ENCODE assay signal across 25 mouse cellular contexts in genomic region chr10:37495467-37495866, GRCm38 (mm10).
DNase-seq lines count a peak whose midpoint lies in the region; ATAC-seq and TF ChIP-seq lines count a peak whose summit lies in the region.
"Had no signal": no experiment of that assay in that cellular context is flagged by ENCODE, and none has a peak within 500 bp of the region (broad histone marks: within the 10 kb centered on the region; RNA-seq: fewer than 3 reads in every experiment).

No protein-coding gene starts in this region.

- TF ChIP-seq CTCF in embryonic fibroblast, embryonic 13.5 days (IDR thresholded peaks at IDR 0.05; ENCODE audit: borderline replicate concordance, insufficient read depth, low read length): no peak

- H3K4me2 ChIP-seq in embryonic facial prominence, embryonic 14.5 days (ENCODE audit: low read depth, low read length): no peak overlapping the region
- H3K4me2 ChIP-seq: embryonic facial prominence, embryonic 12.5 days; heart, embryonic 11.5 days; hindbrain, embryonic 13.5 days; intestine, embryonic 15.5 days had no signal

- H3K4me3 ChIP-seq in embryonic facial prominence, embryonic 14.5 days (ENCODE audit: low read depth, low read length): no peak overlapping the region
- H3K4me3 ChIP-seq in embryonic facial prominence, embryonic 10.5 days: no peak overlapping the region
- H3K4me3 ChIP-seq in embryonic fibroblast, embryonic 13.5 days (ENCODE audit: insufficient read depth, low read length): no peak overlapping the region
- no peak overlapping the region for H3K4me3 ChIP-seq in hindbrain, embryonic 10.5 days
- H3K4me3 ChIP-seq: embryonic facial prominence, embryonic 12.5 days; gastrocnemius, adult 2 months; heart, adult 2 months; hindbrain, embryonic 13.5 days; intestine, embryonic 15.5 days had no signal

- no peaks in the 10 kb centered on the region for H3K27me3 ChIP-seq in embryonic facial prominence, embryonic 14.5 days (replicated peaks; ENCODE audit: control insufficient read depth, insufficient read depth, low read length)
- H3K27me3 ChIP-seq in embryonic facial prominence, embryonic 10.5 days (replicated peaks; ENCODE audit: low read depth, poor library complexity, severe bottlenecking): no peaks in the 10 kb centered on the region
- no peaks in the 10 kb centered on the region for H3K27me3 ChIP-seq in hindbrain, embryonic 10.5 days (ENCODE audit: insufficient read depth, poor library complexity, severe bottlenecking)
- H3K27me3 ChIP-seq: embryonic facial prominence, embryonic 12.5 days; hindbrain, embryonic 13.5 days; intestine, embryonic 15.5 days had no signal

- DNase-seq in embryonic facial prominence, embryonic 14.5 days (ENCODE audit: low spot score): peak; percentile 34
- no peak for DNase-seq in embryonic facial prominence, embryonic 10.5 days (ENCODE audit: low spot score)
- DNase-seq in 3T3-L1 (ENCODE audit: low read depth, low spot score) (peak; percentile 65), NIH3T3 (ENCODE audit: low read depth) (peak; percentile 82)
- DNase-seq in cerebellum, postnatal 10 days: no peak
- DNase-seq in hindbrain, embryonic 10.5 days (ENCODE audit: low spot score): no peak
- no peak for DNase-seq in gastrocnemius, postnatal 4 days (ENCODE audit: low spot score in 2 of 2)
- DNase-seq: adrenal gland, adult 8-10 months; adrenal gland, postnatal 25 days; B cell, adult 2 months; cerebellum, adult 11-12 months; cerebellum, adult 8-10 months; cerebellum, postnatal 14 days; forebrain, postnatal 0 days; gastrocnemius, adult 2 months; gastrocnemius, postnatal 14 days; heart, adult 2 months; kidney, adult 11 months had no signal

- H3K27ac ChIP-seq in embryonic facial prominence, embryonic 14.5 days (replicated peaks; ENCODE audit: low read depth, low read length): no peak overlapping the region
- H3K27ac ChIP-seq in embryonic facial prominence, embryonic 10.5 days (replicated peaks): no peak overlapping the region
- peak overlapping the region; percentile 83 for H3K27ac ChIP-seq in embryonic fibroblast, embryonic 13.5 days (ENCODE audit: insufficient read depth, low read length)
- H3K27ac ChIP-seq in hindbrain, embryonic 10.5 days: no peak overlapping the region
- H3K27ac ChIP-seq: embryonic facial prominence, embryonic 12.5 days; gastrocnemius, adult 2 months; heart, adult 2 months; hindbrain, embryonic 13.5 days; intestine, embryonic 15.5 days had no signal

- peaks cover 9% of the 10 kb centered on the region; the same call in 1 of the 2 replicates for H3K4me1 ChIP-seq in embryonic facial prominence, embryonic 14.5 days (ENCODE audit: control insufficient read depth, insufficient read depth, low read length)
- peaks cover 8% of the 10 kb centered on the region for H3K4me1 ChIP-seq in embryonic facial prominence, embryonic 10.5 days
- no peaks in the 10 kb centered on the region for H3K4me1 ChIP-seq in embryonic fibroblast, embryonic 13.5 days (ENCODE audit: control insufficient read depth, insufficient read depth, low read length)
- peaks cover 6% of the 10 kb centered on the region; the same call in 1 of the 2 replicates for H3K4me1 ChIP-seq in hindbrain, embryonic 10.5 days (replicated peaks)
- H3K4me1 ChIP-seq: hindbrain, embryonic 13.5 days; intestine, embryonic 15.5 days had no signal

- WGBS in embryonic facial prominence, embryonic 14.5 days: 71% methylated on average over 1 of the region's 1 CpGs
- WGBS in embryonic facial prominence, embryonic 10.5 days: 88% methylated on average over 1 of the region's 1 CpGs
- WGBS in hindbrain, embryonic 10.5 days: 92% methylated on average over 1 of the region's 1 CpGs

- no peak overlapping the region for H3K9ac ChIP-seq in embryonic facial prominence, embryonic 14.5 days (ENCODE audit: low read depth, low read length)
- H3K9ac ChIP-seq: embryonic facial prominence, embryonic 12.5 days; forebrain, postnatal 0 days; hindbrain, embryonic 13.5 days; intestine, embryonic 15.5 days had no signal

- no peaks in the 10 kb centered on the region for H3K36me3 ChIP-seq in embryonic facial prominence, embryonic 14.5 days (ENCODE audit: control insufficient read depth, insufficient read depth, low read length)
- H3K36me3 ChIP-seq in embryonic facial prominence, embryonic 10.5 days (replicated peaks): no peaks in the 10 kb centered on the region
- no peaks in the 10 kb centered on the region for H3K36me3 ChIP-seq in hindbrain, embryonic 10.5 days
- H3K36me3 ChIP-seq: embryonic facial prominence, embryonic 12.5 days; hindbrain, embryonic 13.5 days; intestine, embryonic 15.5 days had no signal

- no peak for ATAC-seq in embryonic facial prominence, embryonic 14.5 days (ENCODE audit: low read depth)
- ATAC-seq: CD4-positive, CD25-positive, alpha-beta regulatory T cell, adult 4 months; forebrain, postnatal 0 days; hindbrain, embryonic 16.5 days; intestine, embryonic 15.5 days had no signal

- TF ChIP-seq POLR2A in embryonic fibroblast, embryonic 13.5 days (IDR thresholded peaks at IDR 0.05; ENCODE audit: low read depth, low read length): peak; percentile 26; the same call in 1 of the 2 replicates

- no peaks in the 10 kb centered on the region for H3K9me3 ChIP-seq in embryonic facial prominence, embryonic 14.5 days (ENCODE audit: control insufficient read depth, low read length)
- H3K9me3 ChIP-seq in embryonic facial prominence, embryonic 10.5 days: no peaks in the 10 kb centered on the region
- H3K9me3 ChIP-seq in hindbrain, embryonic 10.5 days: no peaks in the 10 kb centered on the region
- H3K9me3 ChIP-seq: embryonic facial prominence, embryonic 12.5 days; hindbrain, embryonic 13.5 days; intestine, embryonic 15.5 days had no signal

Comparison
In these comparisons a context has a peak if more than half of its experiments do, and no peak if none do; other contexts are left out.
1. DNase-seq: peak in embryonic facial prominence, embryonic 14.5 days (single experiment), 3T3-L1 (single experiment) and NIH3T3 (single experiment); none in embryonic facial prominence, embryonic 10.5 days (single experiment), cerebellum, postnatal 10 days (0 of 2), hindbrain, embryonic 10.5 days (single experiment) and gastrocnemius, postnatal 4 days (0 of 2).